Mouse (Mus musculus) hindbrain, embryonic 12.5 days (tissue): ENCODE results near the gene Chst8. TPM values are rescaled to one million over a fixed set of nuclear protein-coding genes. Genes with fewer than 3 reads are reported as not detected.

Source experiments
- ATAC-seq: fragments of 200-750 bp; cut with Nextera tagmentation; 2 replicates; pipeline ENCODE4 v1.8.0; 2017; ENCODE audit warnings: moderate TSS enrichment; ENCODE audit not compliant: low FRiP score
- H3K27ac ChIP-seq: fragments of 300-500 bp; sonication (generic); 2 replicates; pipeline ENCODE4 v1.5.1; 2016; ENCODE audit warnings: mild to moderate bottlenecking
- H3K27me3 ChIP-seq: fragments of 300-500 bp; sonication (generic); 2 replicates; pipeline ENCODE4 v1.6.1; 2016; ENCODE audit warnings: mild to moderate bottlenecking
- H3K36me3 ChIP-seq: fragments of 300-500 bp; sonication (generic); 2 replicates; pipeline ENCODE4 v1.6.1; 2016; ENCODE audit warnings: mild to moderate bottlenecking
- H3K4me1 ChIP-seq: fragments of 300-500 bp; sonication (generic); 2 replicates; pipeline ENCODE4 v1.6.1; 2016
- H3K4me2 ChIP-seq: fragments of 300-500 bp; sonication (generic); replicated peaks from 2 replicates; pipeline ENCODE4 v1.6.1; 2016; ENCODE audit warnings: mild to moderate bottlenecking
- H3K4me3 ChIP-seq: fragments of 300-500 bp; sonication (generic); 2 replicates; pipeline ENCODE4 v1.5.1; 2016; ENCODE audit warnings: mild to moderate bottlenecking
- H3K9ac ChIP-seq: fragments of 300-500 bp; sonication (generic); 2 replicates; pipeline ENCODE4 v1.6.1; 2016; ENCODE audit warnings: mild to moderate bottlenecking, moderate library complexity
- H3K9me3 ChIP-seq: fragments of 300-500 bp; sonication (generic); replicated peaks from 2 replicates; pipeline ENCODE4 v1.6.1; 2016; ENCODE audit warnings: mild to moderate bottlenecking
- WGBS: fragments of 180-500 bp; shearing (Covaris S2); methylation state at CpG from one replicate; pipeline ENCODE4 v1.1.7; 2016; 5-methylcytosine and 5-hydroxymethylcytosine counted together
- polyA plus RNA-seq: library from polyadenylated mRNA; unstranded; fragments of >200 nt; fragmentation: Nextera tagmentation; extraction: Ambion mirVana; gene quantifications from 2 replicates; pipeline ENCODE4 v1.2.1, GENCODE M21; 2016

Chst8 gene
- polyA plus RNA-seq, 1 experiment from 2014 or later, result 22.4 TPM

DNA sequence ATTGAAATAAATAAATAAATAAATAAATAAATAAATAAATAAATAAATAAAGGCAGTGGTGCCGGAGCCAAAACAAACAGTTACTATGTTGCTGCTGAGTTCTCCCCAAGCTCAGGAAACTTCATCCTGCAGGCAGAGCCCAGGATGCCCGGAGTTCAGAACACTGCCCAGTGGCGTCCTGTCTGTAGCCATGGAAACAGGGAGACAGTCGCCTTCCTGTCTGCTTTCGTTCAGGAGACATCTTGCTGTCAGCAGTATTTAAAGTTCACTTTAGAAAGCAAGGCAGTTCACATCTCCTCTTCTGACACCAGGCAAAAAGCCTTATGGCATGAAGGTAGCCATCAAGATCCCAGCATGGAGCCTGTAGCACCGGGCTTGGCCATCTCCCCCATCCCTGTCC lies 8.0 kb upstream of the Chst8 start:
- Histone ChIP-seq H3K4me3 (no peak overlapping the region), H3K27me3 (no peaks in the 10 kb centered on the region), H3K4me1 (peaks cover 8% of the 10 kb centered on the region), H3K4me2 (no peak overlapping the region), H3K9me3 (no peaks in the 10 kb centered on the region), H3K36me3 (no peaks in the 10 kb centered on the region), H3K9ac (no peak overlapping the region), H3K27ac (peak overlapping the region; percentile 4; the same call in 1 of the 2 replicates)
- 21% methylated on average over 6 of the region's 6 CpGs for WGBS
- no peak for ATAC-seq

- H3K27ac ChIP-seq, result no peak overlapping the region
- no peaks in the 10 kb centered on the region for H3K36me3 ChIP-seq
- H3K9me3 ChIP-seq, result no peaks in the 10 kb centered on the region
- H3K4me1 ChIP-seq, result peaks cover 8% of the 10 kb centered on the region
- no peak overlapping the region for H3K4me3 ChIP-seq
- H3K27me3 ChIP-seq, result peaks cover 4% of the 10 kb centered on the region; the same call in 1 of the 2 replicates
- H3K4me2 ChIP-seq, result no peak overlapping the region
- no peak overlapping the region for H3K9ac ChIP-seq
- WGBS, result 88% methylated on average over 18 of the region's 18 CpGs
- ATAC-seq, result no peak
These were observed 7.3 kb upstream of the Chst8 start for GRCm38 (mm10) chr7:34819796-34820195.

GRCm38 (mm10) chr7:34818660-34819059 lies 6.1 kb upstream of the Chst8 start:
- peaks cover 8% of the 10 kb centered on the region for H3K4me1 ChIP-seq
- ATAC-seq, result no peak
- WGBS, result 70% methylated on average over 5 of the region's 5 CpGs

DNA sequence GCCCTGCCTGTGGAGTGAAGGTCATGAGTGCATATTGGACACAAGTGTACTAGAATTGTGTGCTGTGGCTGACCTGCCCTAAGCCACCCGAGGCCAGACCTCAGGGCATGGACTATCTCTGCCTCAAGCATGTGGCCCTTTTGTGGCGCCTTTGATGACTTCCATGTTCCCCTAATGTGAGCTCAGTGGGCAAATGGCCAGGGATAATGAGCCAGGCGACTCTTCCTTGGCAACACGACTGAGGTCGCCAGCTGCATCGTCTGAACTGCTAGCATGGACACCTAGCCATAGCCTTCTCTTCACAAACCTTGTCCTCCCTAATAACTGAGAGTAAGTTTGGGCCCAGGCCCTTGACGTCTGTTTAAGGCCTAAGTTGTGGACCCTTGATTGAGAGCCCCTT lies 4.5 kb upstream of the Chst8 start:
- Histone ChIP-seq H3K4me1 (peaks cover 14% of the 10 kb centered on the region), H3K9ac (no peak overlapping the region), H3K9me3 (no peaks in the 10 kb centered on the region), H3K36me3 (no peaks in the 10 kb centered on the region), H3K27ac (no peak overlapping the region), H3K4me3 (no peak overlapping the region), H3K4me2 (no peak overlapping the region), H3K27me3 (peaks cover 28% of the 10 kb centered on the region)
- 85% methylated on average over 7 of the region's 7 CpGs for WGBS
- ATAC-seq, result no peak

More at GRCm38 (mm10) chr7:34818660-34819059, 6.1 kb upstream of the Chst8 start:
- Histone ChIP-seq H3K36me3 (no peaks in the 10 kb centered on the region), H3K27me3 (peaks cover 13% of the 10 kb centered on the region), H3K4me2 (no peak overlapping the region), H3K27ac (no peak overlapping the region), H3K9ac (no peak overlapping the region), H3K9me3 (no peaks in the 10 kb centered on the region), H3K4me3 (no peak overlapping the region)

DNA sequence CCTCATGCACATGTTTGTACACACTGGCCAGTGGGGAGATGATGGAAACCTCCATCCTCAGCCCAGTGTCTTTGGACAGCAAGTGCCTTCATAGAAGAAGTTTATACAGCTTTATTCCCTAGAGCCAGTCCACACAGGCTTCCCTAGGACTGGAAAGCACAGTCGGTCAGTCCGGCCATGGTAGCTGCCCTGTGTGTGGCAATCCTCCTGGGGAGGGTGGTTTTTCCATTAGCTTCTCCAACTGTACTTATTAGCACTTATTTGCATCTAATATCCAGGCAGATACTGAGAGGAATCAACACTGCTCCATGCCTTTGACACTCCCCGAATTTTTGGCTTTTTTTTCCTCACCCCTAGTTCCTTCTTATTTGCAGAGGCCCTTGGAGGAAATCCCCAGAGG lies 2.3 kb upstream of the Chst8 start:
- Histone ChIP-seq H3K4me1 (peaks cover 25% of the 10 kb centered on the region), H3K27ac (no peak overlapping the region), H3K9me3 (no peaks in the 10 kb centered on the region), H3K4me2 (no peak overlapping the region), H3K27me3 (peaks cover 46% of the 10 kb centered on the region), H3K4me3 (no peak overlapping the region), H3K36me3 (no peaks in the 10 kb centered on the region), H3K9ac (no peak overlapping the region)
- 68% methylated on average over 3 of the region's 3 CpGs for WGBS
- ATAC-seq, result no peak

DNA sequence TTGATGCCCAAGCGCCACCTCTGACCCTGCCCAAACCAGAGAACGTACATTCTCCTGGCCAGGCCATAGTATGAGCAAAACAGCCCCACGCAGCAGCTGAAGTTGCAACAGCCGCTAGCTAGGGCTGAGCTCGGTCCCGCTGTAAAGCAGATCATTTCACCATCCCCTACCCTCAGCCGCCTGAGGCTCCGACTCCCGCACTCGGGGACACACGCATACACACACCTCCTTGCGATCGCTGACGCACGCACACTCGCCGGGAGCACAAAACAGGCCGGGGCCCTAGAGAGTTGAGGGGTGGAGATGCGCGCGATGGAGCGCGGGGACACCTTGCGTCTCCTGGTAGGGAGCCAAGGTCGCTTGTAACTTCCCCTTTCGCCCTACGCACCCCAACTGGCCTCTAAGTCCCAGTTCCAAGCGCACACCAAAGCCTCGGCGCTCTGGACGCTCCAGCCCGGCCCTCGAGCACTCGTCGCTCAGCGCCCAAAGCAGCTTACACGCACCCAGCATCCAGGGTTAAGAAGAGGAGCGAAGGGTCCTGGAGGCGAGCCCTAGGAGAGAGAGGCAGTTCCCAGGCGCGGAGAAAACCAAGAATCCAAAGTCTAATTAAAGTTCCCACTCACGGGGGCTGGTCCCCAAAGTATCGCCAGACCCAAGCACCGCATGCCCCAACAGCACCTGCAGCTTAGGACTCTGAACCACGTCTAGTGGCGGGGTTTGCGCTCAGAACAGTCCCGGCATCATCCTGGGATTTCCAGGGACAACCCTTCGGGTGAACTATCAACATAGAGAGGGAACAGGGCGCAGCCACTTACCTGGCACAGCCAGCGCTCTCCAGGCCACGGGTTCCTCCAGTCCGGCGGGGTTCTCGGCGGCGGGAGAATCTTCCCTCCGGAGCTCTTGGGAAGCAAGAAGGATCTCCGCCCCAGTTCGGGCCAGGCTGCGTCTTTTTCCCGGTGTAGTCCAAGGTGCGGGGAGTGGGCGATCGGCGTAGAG lies 682 bp downstream of the Chst8 start:
- Histone ChIP-seq H3K9me3 (no peaks in the 10 kb centered on the region), H3K4me3 (peak overlapping the region; percentile 62), H3K4me1 (peaks cover 44% of the 10 kb centered on the region), H3K27ac (peak overlapping the region; percentile 75), H3K4me2 (peak overlapping the region; percentile 95), H3K27me3 (peaks cover 65% of the 10 kb centered on the region), H3K9ac (peak overlapping the region; percentile 71), H3K36me3 (no peaks in the 10 kb centered on the region)
- peak; percentile 42 for ATAC-seq
- WGBS, result under 1% methylated on average over 66 of the region's 66 CpGs

GRCm38 (mm10) chr7:34811060-34811459 lies 1.5 kb downstream of the Chst8 start:
- H3K4me1 ChIP-seq, result peaks cover 51% of the 10 kb centered on the region
- no peaks in the 10 kb centered on the region for H3K9me3 ChIP-seq
- 3% methylated on average over 10 of the region's 10 CpGs for WGBS
- H3K4me2 ChIP-seq, result peak overlapping the region; percentile 95
- peaks cover 68% of the 10 kb centered on the region for H3K27me3 ChIP-seq
- ATAC-seq, result 0 out of 2 replicates have a peak, but pooled peaks have one; percentile 17
- peak overlapping the region; percentile 75; the same call in 1 of the 2 replicates for H3K27ac ChIP-seq
- H3K9ac ChIP-seq, result peak overlapping the region; percentile 71
- H3K36me3 ChIP-seq, result no peaks in the 10 kb centered on the region
- H3K4me3 ChIP-seq, result peak overlapping the region; percentile 62

GRCm38 (mm10) chr7:34806307-34806706 lies 6.2 kb downstream of the Chst8 start:
- Histone ChIP-seq H3K4me2 (no peak overlapping the region), H3K4me3 (no peak overlapping the region), H3K36me3 (no peaks in the 10 kb centered on the region), H3K9ac (no peak overlapping the region), H3K27me3 (peaks cover 34% of the 10 kb centered on the region), H3K27ac (no peak overlapping the region), H3K9me3 (no peaks in the 10 kb centered on the region), H3K4me1 (peaks cover 58% of the 10 kb centered on the region)
- ATAC-seq, result no peak
- WGBS, result 76% methylated on average over 6 of the region's 6 CpGs

GRCm38 (mm10) chr7:34805691-34806205 lies 6.8 kb downstream of the Chst8 start:
- ATAC-seq, result no peak
- H3K27ac ChIP-seq, result no peak overlapping the region
- H3K4me2 ChIP-seq, result no peak overlapping the region
- 81% methylated on average over 3 of the region's 3 CpGs for WGBS
- no peak overlapping the region for H3K9ac ChIP-seq
- no peak overlapping the region for H3K4me3 ChIP-seq
- no peaks in the 10 kb centered on the region for H3K9me3 ChIP-seq
- H3K4me1 ChIP-seq, result peaks cover 55% of the 10 kb centered on the region
- H3K27me3 ChIP-seq, result peaks cover 28% of the 10 kb centered on the region
- H3K36me3 ChIP-seq, result no peaks in the 10 kb centered on the region

- H3K4me2 ChIP-seq, result no peak overlapping the region
- 0 out of 2 replicates have a peak overlapping the region, but pooled peaks have one; percentile 24 for H3K27ac ChIP-seq
- no peaks in the 10 kb centered on the region for H3K9me3 ChIP-seq
- no peaks in the 10 kb centered on the region for H3K36me3 ChIP-seq
- H3K4me1 ChIP-seq, result peaks cover 58% of the 10 kb centered on the region
- H3K27me3 ChIP-seq, result peaks cover 25% of the 10 kb centered on the region
- H3K4me3 ChIP-seq, result no peak overlapping the region
- no peak for ATAC-seq
- H3K9ac ChIP-seq, result no peak overlapping the region
- 79% methylated on average over 2 of the region's 2 CpGs for WGBS
These were observed 7.5 kb downstream of the Chst8 start for GRCm38 (mm10) chr7:34805042-34805441.

- Histone ChIP-seq H3K36me3 (no peaks in the 10 kb centered on the region), H3K27ac (peak overlapping the region; percentile 80), H3K4me3 (no peak overlapping the region), H3K9me3 (no peaks in the 10 kb centered on the region), H3K9ac (no peak overlapping the region), H3K4me2 (peak overlapping the region; percentile 25), H3K4me1 (peaks cover 44% of the 10 kb centered on the region), H3K27me3 (no peaks in the 10 kb centered on the region; the same call in 1 of the 2 replicates)
- 40% methylated on average over 13 of the region's 13 CpGs for WGBS
- ATAC-seq, result peak; percentile 47; the same call in 1 of the 2 replicates
These were observed 12.5 kb downstream of the Chst8 start for GRCm38 (mm10) chr7:34799950-34800511.

DNA sequence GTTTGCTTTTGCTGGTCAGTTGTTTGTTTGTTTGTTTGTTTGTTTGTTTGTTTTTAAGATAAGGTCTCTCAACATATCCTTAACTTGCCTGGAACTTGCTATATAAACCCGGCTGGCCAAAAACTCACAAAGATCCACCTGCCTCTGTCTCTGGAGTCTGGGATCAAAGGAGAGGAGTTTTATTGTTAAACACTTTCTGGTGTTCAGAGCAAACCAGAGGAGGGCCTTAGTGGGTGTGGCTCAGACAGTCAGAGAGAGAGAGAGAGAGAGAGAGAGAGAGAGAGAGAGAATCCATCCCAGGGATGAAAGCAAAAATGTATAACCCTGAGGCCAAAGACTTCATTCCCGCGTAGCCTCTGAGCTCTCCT lies 13.1 kb downstream of the Chst8 start:
- no peak for ATAC-seq
- WGBS, result 24% methylated on average over 3 of the region's 3 CpGs
- H3K4me1 ChIP-seq, result peaks cover 39% of the 10 kb centered on the region
- H3K9me3 ChIP-seq, result no peaks in the 10 kb centered on the region
- H3K9ac ChIP-seq, result no peak overlapping the region
- H3K4me2 ChIP-seq, result peak overlapping the region; percentile 34
- H3K4me3 ChIP-seq, result no peak overlapping the region
- H3K36me3 ChIP-seq, result no peaks in the 10 kb centered on the region
- H3K27ac ChIP-seq, result peak overlapping the region; percentile 80
- H3K27me3 ChIP-seq, result no peaks in the 10 kb centered on the region; the same call in 1 of the 2 replicates
